Mouse (Mus musculus) midbrain, embryonic 14.5 days (tissue): Measurements from ENCODE around the gene Krt14. TPM values are rescaled to one million over a fixed set of nuclear protein-coding genes. Genes with fewer than 3 reads are reported as not detected.

ENCODE experiments used
- ATAC-seq: fragments of 200-750 bp; cut with Nextera tagmentation; 2 replicates; pipeline ENCODE4 v1.8.0; 2017; ENCODE audit warnings: moderate number of reproducible peaks, moderate library complexity; ENCODE audit not compliant: low FRiP score, low TSS enrichment
- DNase-seq: peaks from one replicate; pipeline ENCODE4 v3.0.0-alpha.2; 2015
- H3K27ac ChIP-seq: fragments of 300-500 bp; sonication (generic); replicated peaks from 2 replicates; pipeline ENCODE4 v1.5.1; 2014; ENCODE audit warnings: mild to moderate bottlenecking, low read depth, low read length, moderate library complexity
- H3K27me3 ChIP-seq: fragments of 300-500 bp; sonication (generic); 2 replicates; pipeline ENCODE4 v1.6.1; 2014; ENCODE audit warnings: low read length, control low read depth, mixed read lengths; ENCODE audit not compliant: control insufficient read depth, insufficient read depth
- H3K36me3 ChIP-seq: fragments of 300-500 bp; sonication (generic); 2 replicates; pipeline ENCODE4 v1.6.1; 2014; ENCODE audit warnings: low read length, control low read depth; ENCODE audit not compliant: control insufficient read depth, insufficient read depth
- H3K4me1 ChIP-seq: fragments of 300-500 bp; sonication (generic); 2 replicates; pipeline ENCODE4 v1.6.1; 2014; ENCODE audit warnings: mild to moderate bottlenecking, antibody characterized with exemption, low read length, control low read depth; ENCODE audit not compliant: control insufficient read depth, insufficient read depth
- H3K4me2 ChIP-seq: fragments of 300-500 bp; sonication (generic); 2 replicates; pipeline ENCODE4 v1.6.1; 2014; ENCODE audit warnings: mild to moderate bottlenecking, low read length, moderate library complexity
- H3K4me3 ChIP-seq: fragments of 300-500 bp; sonication (generic); replicated peaks from 2 replicates; pipeline ENCODE4 v1.5.1; 2014; ENCODE audit warnings: low read depth, low read length
- H3K9ac ChIP-seq: fragments of 300-500 bp; sonication (generic); replicated peaks from 2 replicates; pipeline ENCODE4 v1.6.1; 2014; ENCODE audit warnings: mild to moderate bottlenecking, low read length, moderate library complexity
- H3K9me3 ChIP-seq: fragments of 300-500 bp; sonication (generic); 2 replicates; pipeline ENCODE4 v1.6.1; 2016; ENCODE audit warnings: low read length, control low read depth, mixed read lengths; ENCODE audit not compliant: control insufficient read depth
- WGBS: fragments of 180-500 bp; shearing (Covaris S2); extraction: QIAGEN DNeasy Blood & Tissue Kit; methylation state at CpG from one replicate; pipeline ENCODE4 v1.1.7; 2014; 5-methylcytosine and 5-hydroxymethylcytosine counted together
- polyA plus RNA-seq: library from polyadenylated mRNA; unstranded; fragments of >200 nt; fragmentation: Nextera tagmentation; extraction: Ambion mirVana; gene quantifications from 2 replicates; pipeline ENCODE4 v1.2.1, GENCODE M21; 2014

Krt14 gene
- polyA plus RNA-seq, 1 experiment from 2014 or later, result not detected

GRCm38 (mm10) chr11:100203448-100203847 lies 3.9 kb downstream of the Krt14 start:
- H3K9me3 ChIP-seq, result no peaks in the 10 kb centered on the region
- no peak overlapping the region for H3K4me2 ChIP-seq
- H3K4me3 ChIP-seq, result no peak overlapping the region
- no peaks in the 10 kb centered on the region for H3K36me3 ChIP-seq
- DNase-seq, result peak; percentile 39
- no peaks in the 10 kb centered on the region for H3K4me1 ChIP-seq
- no peak for ATAC-seq
- no peak overlapping the region for H3K27ac ChIP-seq
- 26% methylated on average over 6 of the region's 6 CpGs for WGBS
- no peaks in the 10 kb centered on the region for H3K27me3 ChIP-seq
- no peak overlapping the region for H3K9ac ChIP-seq

GRCm38 (mm10) chr11:100202906-100203305 lies 4.4 kb downstream of the Krt14 start:
- ATAC-seq (no peak), DNase-seq (no peak)
- H3K27me3 ChIP-seq, result no peaks in the 10 kb centered on the region
- no peaks in the 10 kb centered on the region for H3K9me3 ChIP-seq
- no peak overlapping the region for H3K27ac ChIP-seq
- H3K9ac ChIP-seq, result no peak overlapping the region
- no peak overlapping the region for H3K4me2 ChIP-seq
- H3K4me1 ChIP-seq, result no peaks in the 10 kb centered on the region
- 84% methylated on average over 4 of the region's 4 CpGs for WGBS
- H3K36me3 ChIP-seq, result no peaks in the 10 kb centered on the region
- no peak overlapping the region for H3K4me3 ChIP-seq

GRCm38 (mm10) chr11:100200104-100200820 lies 7.1 kb downstream of the Krt14 start:
- Histone ChIP-seq H3K36me3 (no peaks in the 10 kb centered on the region), H3K4me2 (no peak overlapping the region), H3K9me3 (no peaks in the 10 kb centered on the region), H3K27me3 (no peaks in the 10 kb centered on the region), H3K4me3 (no peak overlapping the region), H3K4me1 (no peaks in the 10 kb centered on the region), H3K27ac (no peak overlapping the region), H3K9ac (no peak overlapping the region)
- DNase-seq (peak; percentile 12), ATAC-seq (no peak)
- 51% methylated on average over 8 of the region's 8 CpGs for WGBS

- H3K9ac ChIP-seq, result no peak overlapping the region
- 77% methylated on average over 4 of the region's 4 CpGs for WGBS
Observed at GRCm38 (mm10) chr11:100198666-100199065, 8.7 kb downstream of the Krt14 start.

GRCm38 (mm10) chr11:100192992-100193391 lies 14.4 kb downstream of the Krt14 start, which contains the start of gene Krt9:
Krt9 (minus strand) TSS chr11:100193246.
- H3K9me3 ChIP-seq, result no peaks in the 10 kb centered on the region
- no peak within 1 kb of the TSS for H3K27ac ChIP-seq
- no peaks in the 10 kb centered on the region for H3K36me3 ChIP-seq
- no peak within 1 kb of the TSS for H3K9ac ChIP-seq
- H3K27me3 ChIP-seq, result no peaks in the 10 kb centered on the region
- WGBS, result 55% methylated on average over 9 of the region's 9 CpGs
- no peak within 1 kb of the TSS for H3K4me2 ChIP-seq
- no peaks in the 10 kb centered on the region for H3K4me1 ChIP-seq
- no peak for ATAC-seq
- DNase-seq, result no peak
- no peak within 1 kb of the TSS for H3K4me3 ChIP-seq

More at GRCm38 (mm10) chr11:100198666-100199065, 8.7 kb downstream of the Krt14 start:
- H3K27ac ChIP-seq, result no peak overlapping the region
- no peak for ATAC-seq
- no peaks in the 10 kb centered on the region for H3K4me1 ChIP-seq
- H3K9me3 ChIP-seq, result no peaks in the 10 kb centered on the region
- no peak for DNase-seq
- H3K36me3 ChIP-seq, result no peaks in the 10 kb centered on the region
- H3K27me3 ChIP-seq, result no peaks in the 10 kb centered on the region
- H3K4me2 ChIP-seq, result no peak overlapping the region
- H3K4me3 ChIP-seq, result no peak overlapping the region

- ATAC-seq, result no peak
- H3K27me3 ChIP-seq, result no peaks in the 10 kb centered on the region
- H3K36me3 ChIP-seq, result no peaks in the 10 kb centered on the region
- no peaks in the 10 kb centered on the region for H3K9me3 ChIP-seq
- no peak overlapping the region for H3K9ac ChIP-seq
- H3K4me2 ChIP-seq, result no peak overlapping the region
- WGBS, result 93% methylated on average over 3 of the region's 3 CpGs
- H3K4me1 ChIP-seq, result no peaks in the 10 kb centered on the region
- no peak overlapping the region for H3K4me3 ChIP-seq
- DNase-seq, result no peak
- no peak overlapping the region for H3K27ac ChIP-seq
Observed at GRCm38 (mm10) chr11:100191820-100192219, 15.5 kb downstream of the Krt14 start.

GRCm38 (mm10) chr11:100186736-100187135 lies 20.6 kb downstream of the Krt14 start:
- Histone ChIP-seq H3K4me1 (no peaks in the 10 kb centered on the region), H3K9me3 (no peaks in the 10 kb centered on the region), H3K36me3 (no peaks in the 10 kb centered on the region), H3K4me2 (no peak overlapping the region), H3K4me3 (no peak overlapping the region), H3K27me3 (no peaks in the 10 kb centered on the region), H3K9ac (no peak overlapping the region), H3K27ac (no peak overlapping the region)
- ATAC-seq (no peak), DNase-seq (no peak)
- WGBS, result 90% methylated on average over 8 of the region's 8 CpGs

GRCm38 (mm10) chr11:100181725-100182124 lies 25.6 kb downstream of the Krt14 start:
- Histone ChIP-seq H3K27ac (no peak overlapping the region), H3K4me2 (no peak overlapping the region), H3K36me3 (no peaks in the 10 kb centered on the region), H3K4me1 (no peaks in the 10 kb centered on the region), H3K27me3 (no peaks in the 10 kb centered on the region), H3K4me3 (no peak overlapping the region), H3K9me3 (no peaks in the 10 kb centered on the region), H3K9ac (no peak overlapping the region)
- ATAC-seq, result no peak
- DNase-seq, result no peak
- 87% methylated on average over 7 of the region's 7 CpGs for whole genome bisulfite sequencing

GRCm38 (mm10) chr11:100179260-100179659 lies 28.1 kb downstream of the Krt14 start:
- H3K36me3 ChIP-seq, result no peaks in the 10 kb centered on the region
- no peaks in the 10 kb centered on the region for H3K4me1 ChIP-seq
- H3K9me3 ChIP-seq, result no peaks in the 10 kb centered on the region
- no peak overlapping the region for H3K9ac ChIP-seq
- ATAC-seq (no peak), DNase-seq (no peak)
- H3K4me3 ChIP-seq, result no peak overlapping the region
- no peaks in the 10 kb centered on the region for H3K27me3 ChIP-seq
- 84% methylated on average over 3 of the region's 3 CpGs for WGBS
- no peak overlapping the region for H3K27ac ChIP-seq
- no peak overlapping the region for H3K4me2 ChIP-seq
